Mouse (Mus musculus): ENCODE measurements around the gene Ncf2. TPM values are rescaled to one million over a fixed set of nuclear protein-coding genes. Genes with fewer than 3 reads are reported as not detected.
"Not testable (repeated sequence)": the region's sequence is repeated elsewhere in the genome, so short reads cannot be mapped to it uniquely, and the experiment has no call there.

The Ncf2 gene
- total RNA-seq (2021) = 1 to 10 TPM; 2.9 to 3.7 TPM

GRCm38 (mm10) chr1:152799897-152800296, at the start of gene Ncf2:
Gene Ncf2 (plus strand): TSS chr1:152800194.
- intact Hi-C loops (cut with DNase I) = no loop called here
- no peak for DNase-seq (ENCODE audit: low spot score)

GRCm38 (mm10) chr1:152750312-152750965, 49.6 kb upstream of the Ncf2 start, which contains the start of gene Apobec4:
Gene Apobec4 (plus strand): TSS chr1:152750551.
- no peak for DNase-seq (ENCODE audit: low spot score)
- intact Hi-C loops (cut with DNase I) = no loop called here

GRCm38 (mm10) chr1:152761791-152762190, 38.2 kb upstream of the Ncf2 start:
- intact Hi-C loops (cut with DNase I) = no loop called here

DNA sequence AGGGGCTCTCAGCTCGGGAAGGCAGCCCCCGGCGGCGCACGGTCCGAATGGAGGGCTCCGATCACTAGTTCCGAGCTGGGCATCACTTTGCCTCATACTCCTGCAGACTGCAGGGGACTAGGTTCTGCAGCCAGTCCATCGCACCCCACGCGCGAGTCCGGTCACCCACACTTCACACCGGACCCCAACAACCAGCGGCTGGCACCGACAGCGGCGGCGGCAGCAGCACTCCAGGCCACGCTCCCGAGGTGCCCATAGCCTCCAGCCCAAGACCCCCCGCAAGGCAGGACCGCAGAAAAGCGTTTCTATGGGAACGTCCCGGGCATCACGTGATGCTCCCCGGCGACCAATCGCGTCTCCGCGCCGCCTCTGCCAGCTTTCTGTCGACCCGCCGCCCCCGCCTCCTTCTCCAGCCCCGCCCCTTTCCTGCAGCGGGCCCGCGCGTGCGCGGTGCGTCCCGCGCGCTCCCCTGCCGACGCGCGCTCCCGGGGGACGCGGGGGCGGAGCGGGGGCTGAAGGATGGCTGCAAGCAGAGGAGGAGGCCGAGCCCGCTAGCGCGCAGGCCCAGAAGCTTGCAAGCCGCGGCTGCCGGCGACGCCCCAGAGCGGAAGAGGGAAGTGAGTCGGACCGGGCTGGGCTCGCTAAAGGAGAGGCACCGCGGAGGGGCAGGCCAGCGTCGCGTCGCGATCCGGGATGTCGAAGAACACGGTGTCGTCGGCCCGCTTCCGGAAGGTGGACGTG, 33.8 kb upstream of the Ncf2 start, which contains the start of the genes Rgl1 and Arpc5:
Gene Rgl1 (minus strand): TSS at position 320 of the 741 bp plus-strand sequence.
Gene Arpc5 (plus strand): TSS at position 511 of the 741 bp plus-strand sequence.
- peak; percentile 98 for DNase-seq (ENCODE audit: low spot score)
- intact Hi-C loops (cut with DNase I) = loop anchor here (5.0 kb wide), 2 partner anchors 136 to 379 kb away; partner anchors contain the start of genes Smg7 and Tsen15

More at GRCm38 (mm10) chr1:152761791-152762190, 38.2 kb upstream of the Ncf2 start:
- no peak for DNase-seq (ENCODE audit: low spot score)

DNA sequence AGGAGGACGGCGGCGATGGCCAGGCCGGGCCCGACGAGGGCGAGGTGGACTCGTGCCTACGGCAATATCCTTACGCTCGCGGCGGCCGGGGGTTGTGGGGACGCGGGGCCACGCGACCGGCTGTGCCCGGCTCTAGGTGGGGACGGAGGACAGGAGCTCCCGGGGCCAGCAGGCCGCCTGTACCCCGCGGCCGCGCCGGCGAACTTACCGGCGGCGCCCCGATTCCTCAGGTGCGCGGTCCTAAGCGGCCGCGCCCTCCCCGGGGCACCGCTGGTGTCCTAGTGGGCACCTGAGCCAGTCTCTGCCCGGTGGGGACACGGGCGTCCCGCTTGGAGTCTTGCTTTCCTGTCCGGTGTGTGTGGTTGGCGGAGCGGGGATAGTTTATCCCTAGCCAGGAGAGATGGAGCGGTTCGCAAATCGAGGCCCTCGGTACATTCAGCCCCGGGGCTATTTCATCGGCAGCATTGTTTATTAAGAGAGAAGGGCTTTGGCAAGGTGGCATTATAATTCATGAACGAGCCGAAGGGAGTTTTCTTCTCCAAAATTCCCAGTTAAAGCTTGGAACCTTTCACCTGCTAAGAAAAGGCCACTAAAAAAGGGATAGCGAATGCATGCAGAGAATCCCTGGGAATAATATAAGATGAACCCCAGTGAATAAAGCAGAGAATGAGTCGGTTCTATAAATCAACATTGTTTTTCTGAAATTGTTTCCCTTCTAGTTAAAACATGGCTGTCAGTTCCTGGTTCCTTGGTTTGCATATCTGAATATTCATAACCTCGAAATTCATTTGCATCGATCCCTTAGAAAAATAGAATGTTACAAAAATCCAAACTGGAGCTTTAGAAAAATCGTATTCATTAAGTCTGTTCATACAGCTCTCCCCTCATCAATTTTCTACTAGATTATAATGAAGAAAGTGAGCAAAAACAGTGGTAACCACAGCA, 32.9 kb upstream of the Ncf2 start:
- intact Hi-C loops (cut with DNase I) = loop anchor here (5.0 kb wide), 2 partner anchors 135 to 380 kb away; partner anchors contain the start of genes Smg7 and Tsen15
- DNase-seq (ENCODE audit: low spot score) = no peak

- DNase-seq (ENCODE audit: low spot score) = peak; percentile 53
- intact Hi-C loops (cut with DNase I) = loop anchor here (5.0 kb wide), 2 partner anchors 134 to 381 kb away; partner anchors contain the start of genes Smg7 and Tsen15
These were observed 32.1 kb upstream of the Ncf2 start for GRCm38 (mm10) chr1:152767749-152768488.

GRCm38 (mm10) chr1:152771016-152771415, 29.0 kb upstream of the Ncf2 start:
- no peak for DNase-seq (ENCODE audit: low spot score)
- intact Hi-C loops (cut with DNase I) = no loop called here

DNA sequence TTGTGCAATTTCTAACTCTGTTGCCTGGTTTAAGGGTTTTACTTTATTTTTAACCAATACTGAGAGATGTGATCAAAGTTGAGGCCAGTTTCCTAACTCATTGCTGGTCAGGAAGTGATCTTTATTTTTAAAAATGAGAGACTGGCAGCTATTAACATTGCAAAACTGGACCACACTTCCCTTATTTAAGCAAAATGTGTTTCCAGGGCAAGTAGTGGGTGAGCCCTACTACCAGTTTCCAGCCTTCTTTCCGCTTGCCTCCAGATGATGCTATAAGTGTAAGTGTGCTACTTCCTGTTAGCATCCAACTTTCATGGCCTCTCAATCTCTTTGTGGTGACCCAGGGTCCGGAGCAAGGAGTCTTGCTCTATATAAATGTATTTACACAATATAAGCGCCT, 25.4 kb upstream of the Ncf2 start:
- DNase-seq (ENCODE audit: low spot score); intact Hi-C loops (cut with DNase I): not testable (repeated sequence)

- intact Hi-C loops (cut with DNase I) = loop anchor here (5.0 kb wide), 1 partner anchor 128 kb away; no protein-coding TSS in a partner anchor
- DNase-seq (ENCODE audit: low spot score) = peak; percentile 45
These were observed 20.8 kb upstream of the Ncf2 start for GRCm38 (mm10) chr1:152779071-152779737.

GRCm38 (mm10) chr1:152784620-152785019, 15.4 kb upstream of the Ncf2 start:
- intact Hi-C loops (cut with DNase I) = loop anchor here (5.0 to 10.0 kb wide), 3 partner anchors 58 to 610 kb away; no protein-coding TSS in a partner anchor
- no peak for DNase-seq (ENCODE audit: low spot score)

GRCm38 (mm10) chr1:152785446-152785845, 14.5 kb upstream of the Ncf2 start:
- DNase-seq (ENCODE audit: low spot score) = not testable (repeated sequence)
- intact Hi-C loops (cut with DNase I) = loop anchor here (5.0 to 10.0 kb wide), 3 partner anchors 57 to 609 kb away; no protein-coding TSS in a partner anchor

- DNase-seq (ENCODE audit: low spot score) = no peak
- intact Hi-C loops (cut with DNase I) = loop anchor here (5.0 to 10.0 kb wide), 3 partner anchors 55 to 608 kb away; no protein-coding TSS in a partner anchor
These were observed 13.0 kb upstream of the Ncf2 start for GRCm38 (mm10) chr1:152786953-152787352.

DNA sequence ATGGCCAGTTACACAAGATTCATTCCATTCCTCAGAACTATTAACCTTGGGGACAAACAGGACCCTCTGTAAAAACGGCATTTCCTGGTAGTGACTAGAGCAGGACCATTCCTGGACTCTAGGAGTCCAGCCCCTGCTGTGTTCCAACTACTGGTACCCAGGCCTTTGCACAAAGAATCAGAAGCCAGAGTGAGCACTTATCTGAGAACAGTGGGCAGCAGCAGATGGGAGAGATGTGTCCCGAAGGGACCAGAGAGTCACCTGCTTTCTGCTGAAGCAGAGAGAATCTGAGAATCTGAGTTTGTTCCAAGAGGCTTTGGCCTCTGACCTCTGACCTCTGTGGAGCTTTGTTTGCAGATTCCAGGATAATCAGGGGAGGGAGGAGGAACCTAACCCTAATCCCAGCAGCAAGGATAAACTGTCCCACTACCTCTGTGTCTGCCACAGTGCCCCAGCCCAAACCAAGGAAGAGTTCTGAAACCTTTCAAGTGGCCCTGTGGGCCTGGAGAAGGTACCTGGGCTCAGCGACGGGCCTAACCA, 11.8 kb upstream of the Ncf2 start:
- DNase-seq (ENCODE audit: low spot score) = no peak
- intact Hi-C loops (cut with DNase I) = loop anchor here (5.0 to 10.0 kb wide), 3 partner anchors 54 to 607 kb away; no protein-coding TSS in a partner anchor

- DNase-seq (ENCODE audit: low spot score) = no peak
- intact Hi-C loops (cut with DNase I) = loop anchor here (5.0 kb wide), 2 partner anchors 42 to 112 kb away; partner anchors contain the start of gene Smg7
These were observed 9.7 kb upstream of the Ncf2 start for GRCm38 (mm10) chr1:152790254-152790653.

DNA sequence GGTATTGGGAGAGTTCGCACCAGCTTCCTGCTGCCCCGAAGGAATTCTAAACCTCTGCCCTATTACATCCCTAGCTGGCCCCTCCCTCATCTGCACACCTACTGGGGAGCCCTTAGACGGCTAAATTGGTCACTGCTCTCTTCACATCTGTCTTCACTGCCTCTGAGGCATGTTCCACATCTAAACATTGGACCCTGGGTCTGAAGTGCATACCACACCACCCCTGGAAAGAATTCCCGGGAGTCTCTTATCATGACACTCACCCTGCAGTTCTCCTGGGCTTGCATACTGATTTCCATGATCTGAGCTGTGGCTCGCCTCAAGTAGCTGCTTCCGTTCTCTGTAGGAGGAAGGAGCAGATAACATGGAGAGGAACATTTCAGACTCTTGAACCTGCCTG, 9.2 kb upstream of the Ncf2 start:
- intact Hi-C loops (cut with DNase I) = loop anchor here (5.0 kb wide), 2 partner anchors 41 to 111 kb away; partner anchors contain the start of gene Smg7

DNA sequence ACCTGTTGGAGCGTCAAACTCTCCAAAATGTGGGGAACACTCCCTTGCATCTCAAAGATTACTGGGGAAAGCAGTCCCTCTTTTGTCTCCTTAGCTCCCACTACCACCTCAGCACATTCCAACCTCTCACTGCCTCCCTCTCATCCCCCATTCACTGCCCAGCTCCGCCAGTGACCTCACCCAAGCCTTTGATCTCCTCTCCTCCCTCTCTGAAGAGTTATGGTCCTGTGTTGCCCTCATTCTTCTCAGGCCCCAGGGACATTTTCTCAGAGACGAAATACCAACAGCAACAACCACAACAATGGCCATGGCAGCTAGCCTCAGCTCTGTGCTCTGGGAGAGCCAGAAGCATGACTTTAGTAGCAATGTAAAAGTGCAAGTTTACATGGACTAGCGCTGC, 8.7 kb upstream of the Ncf2 start:
- intact Hi-C loops (cut with DNase I) = loop anchor here (5.0 kb wide), 2 partner anchors 41 to 111 kb away; partner anchors contain the start of gene Smg7
- no peak for DNase-seq (ENCODE audit: low spot score)

More for the DNA sequence above, 9.2 kb upstream of the Ncf2 start:
- DNase-seq (ENCODE audit: low spot score) = no peak

GRCm38 (mm10) chr1:152792736-152793494, 7.1 kb upstream of the Ncf2 start:
- intact Hi-C loops (cut with DNase I) = loop anchor here (5.0 kb wide), 2 partner anchors 39 to 109 kb away; partner anchors contain the start of gene Smg7
- no peak for DNase-seq (ENCODE audit: low spot score)

All from heart, postnatal 25 days (tissue).